Mouse (Mus musculus): ENCODE measurements around the gene Lin9.

Lin9 gene

GRCm38 (mm10) chr1:180641137-180641517 lies at the start of gene Lin9:
Lin9 (plus strand) TSS chr1:180641150.
- TF ChIP-seq GATA4 (IDR thresholded peaks at IDR 0.05; ENCODE audit: insufficient replicate concordance, low read length) = no peak

- no peak for TF ChIP-seq GATA4 (IDR thresholded peaks at IDR 0.05; ENCODE audit: insufficient replicate concordance, low read length)
Observed at GRCm38 (mm10) chr1:180600578-180600977, 40.4 kb upstream of the Lin9 start.

DNA sequence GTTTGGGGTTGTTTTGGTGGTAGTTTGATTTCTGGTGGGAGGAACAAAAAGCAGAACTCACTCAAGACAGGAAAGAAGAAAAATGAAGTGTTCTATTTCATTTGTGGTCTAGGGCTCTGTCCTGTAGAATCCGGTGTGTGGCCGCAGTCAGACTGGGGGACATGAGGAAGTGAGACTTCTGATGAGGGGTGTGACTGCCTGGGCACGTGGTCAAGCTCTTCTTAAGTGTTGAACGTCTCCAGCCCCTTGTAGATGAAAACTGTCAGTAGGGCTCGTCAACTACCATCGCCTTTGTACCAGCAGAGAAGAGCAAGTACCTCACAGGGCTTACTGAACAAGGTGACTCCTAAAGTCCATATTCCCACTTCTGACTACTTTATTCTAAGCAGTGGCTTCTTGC lies 39.1 kb upstream of the Lin9 start:
- TF ChIP-seq GATA4 (IDR thresholded peaks at IDR 0.05; ENCODE audit: insufficient replicate concordance, low read length) = no peak

DNA sequence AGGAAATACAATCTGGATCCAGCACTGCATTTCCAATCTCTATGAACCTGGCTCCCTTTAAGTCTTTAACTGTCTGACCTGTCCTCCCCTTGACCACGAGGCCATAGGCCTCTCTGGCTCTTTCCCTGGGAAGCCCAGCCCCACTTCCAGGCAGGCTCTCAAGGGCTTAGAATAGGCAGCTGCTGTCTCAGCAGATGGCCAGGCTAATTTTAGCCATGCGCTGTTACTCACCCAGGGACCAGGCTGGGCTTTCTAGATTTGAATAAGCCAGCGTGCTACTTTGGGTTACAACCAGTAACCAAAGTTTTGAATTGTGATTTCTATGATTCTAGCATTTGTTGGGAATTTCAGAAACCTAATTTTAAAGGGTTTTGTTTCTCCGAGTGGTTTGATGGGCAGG lies 36.4 kb upstream of the Lin9 start:
- no peak for TF ChIP-seq GATA4 (IDR thresholded peaks at IDR 0.05; ENCODE audit: insufficient replicate concordance, low read length)

- no peak for TF ChIP-seq GATA4 (IDR thresholded peaks at IDR 0.05; ENCODE audit: insufficient replicate concordance, low read length)
Observed at GRCm38 (mm10) chr1:180606106-180606505, 34.8 kb upstream of the Lin9 start.

DNA sequence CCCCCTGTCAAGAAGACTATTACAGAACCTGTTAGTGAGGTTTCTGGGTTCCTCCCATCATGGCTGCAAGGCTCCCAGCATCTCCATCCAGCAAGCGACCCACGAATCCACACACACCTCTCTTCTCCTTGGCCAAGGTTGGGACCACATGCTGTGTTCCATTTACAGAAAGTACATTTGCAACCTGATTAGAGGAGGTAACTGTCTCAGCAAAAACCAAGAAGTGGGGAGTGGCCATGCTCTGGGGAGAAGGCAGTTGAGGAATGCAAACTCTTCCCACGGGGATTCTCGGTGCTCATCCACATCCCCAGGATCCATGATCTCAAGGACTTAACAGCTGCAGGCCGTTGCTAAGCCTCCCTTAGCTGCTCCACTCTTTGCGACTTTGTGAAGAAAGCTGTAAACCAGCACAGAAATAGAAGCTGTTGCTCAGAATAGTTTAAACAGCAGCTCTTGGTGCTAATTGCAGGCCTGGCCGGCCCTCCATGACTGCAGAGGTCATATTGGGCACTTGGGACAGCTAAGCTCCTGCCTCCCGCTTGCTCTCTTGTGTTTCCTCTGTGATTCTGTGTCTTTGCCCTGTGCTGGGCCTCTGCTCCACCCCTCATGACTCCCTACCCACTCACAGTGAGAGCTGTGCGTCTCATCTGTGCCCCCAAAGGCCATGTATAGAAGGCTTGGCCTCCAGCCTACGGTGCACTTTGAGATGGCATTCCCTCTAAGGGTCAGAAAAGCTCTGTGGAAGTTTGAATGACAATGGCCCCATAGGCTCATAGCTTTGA lies 34.0 kb upstream of the Lin9 start:
- TF ChIP-seq GATA4 (IDR thresholded peaks at IDR 0.05; ENCODE audit: insufficient replicate concordance, low read length) = no peak

DNA sequence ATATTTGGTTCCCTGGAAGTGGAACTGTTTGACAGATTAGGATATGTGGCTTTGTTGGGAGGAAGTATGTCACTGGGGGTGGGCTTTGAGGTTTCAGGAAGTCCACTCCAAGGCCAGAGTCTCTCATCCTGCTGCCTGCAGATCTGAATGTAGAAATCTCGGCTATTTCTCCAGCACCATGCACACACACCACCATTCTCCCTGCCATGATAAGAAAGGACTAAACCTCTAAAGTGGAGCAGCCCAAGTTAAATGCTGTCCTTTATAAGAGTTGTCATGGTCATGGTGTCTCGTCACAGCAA lies 33.4 kb upstream of the Lin9 start:
- TF ChIP-seq GATA4 (IDR thresholded peaks at IDR 0.05; ENCODE audit: insufficient replicate concordance, low read length) = no peak

DNA sequence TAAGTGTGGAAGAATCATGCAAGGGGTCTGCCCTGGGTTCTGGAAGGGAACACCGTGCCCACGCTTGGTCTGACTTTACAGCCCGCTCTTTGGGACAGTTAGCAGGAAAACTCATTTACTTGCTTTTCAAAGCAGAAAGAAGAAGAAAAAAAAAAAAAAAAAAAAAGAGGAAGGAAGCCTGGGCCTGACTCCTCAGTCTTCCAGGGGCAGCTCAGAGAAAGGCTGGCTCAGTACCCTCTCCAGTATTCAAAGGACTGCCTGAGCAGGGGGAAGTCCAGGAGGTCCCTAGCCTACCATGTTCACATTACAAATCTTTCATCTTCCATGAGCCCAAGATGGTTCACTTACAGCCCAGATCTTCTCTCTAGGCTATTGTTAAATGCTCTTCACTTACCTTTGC lies 24.2 kb upstream of the Lin9 start:
- no peak for TF ChIP-seq GATA4 (IDR thresholded peaks at IDR 0.05; ENCODE audit: insufficient replicate concordance, low read length)

DNA sequence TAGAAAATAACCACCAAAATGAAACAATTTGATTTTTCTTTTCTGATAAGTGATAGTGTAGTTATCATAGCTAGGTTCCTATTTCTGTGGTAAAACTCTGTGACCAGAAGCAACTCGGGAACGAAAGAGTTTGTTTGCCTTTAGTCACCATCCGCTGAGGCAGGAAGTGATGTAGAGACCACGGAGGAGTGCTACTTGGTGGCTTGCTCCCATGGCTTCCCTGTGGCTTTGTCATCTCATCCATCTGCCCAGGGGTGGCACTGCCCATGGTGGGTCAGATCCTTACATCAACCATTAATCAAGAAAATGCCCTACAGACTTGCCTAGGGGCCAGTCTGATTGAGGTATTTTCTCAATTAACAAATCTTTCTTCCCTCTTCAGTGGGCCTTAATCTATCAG lies 18.6 kb upstream of the Lin9 start:
- no peak for TF ChIP-seq GATA4 (IDR thresholded peaks at IDR 0.05; ENCODE audit: insufficient replicate concordance, low read length)

DNA sequence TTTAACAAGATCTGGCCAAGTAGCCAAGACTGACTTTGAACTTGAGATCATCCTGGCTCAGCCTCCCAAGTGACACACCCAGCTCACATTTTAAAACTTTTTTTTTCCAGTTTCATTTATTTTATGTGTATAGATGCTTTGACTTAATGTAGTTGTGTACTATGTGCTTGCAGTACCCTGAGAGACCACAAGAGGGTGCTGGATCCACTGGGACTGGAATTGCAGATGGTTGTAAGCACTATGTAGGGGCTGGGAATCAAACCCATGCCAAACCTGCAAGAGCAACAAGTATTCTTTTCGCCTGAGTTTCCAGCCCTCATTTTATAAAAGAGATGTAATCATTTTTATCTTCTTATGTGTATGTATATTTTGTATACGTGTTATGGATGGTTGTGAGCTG lies 17.0 kb upstream of the Lin9 start:
- TF ChIP-seq GATA4 (IDR thresholded peaks at IDR 0.05; ENCODE audit: insufficient replicate concordance, low read length) = no peak

GRCm38 (mm10) chr1:180626141-180626540 lies 14.8 kb upstream of the Lin9 start:
- TF ChIP-seq GATA4 (IDR thresholded peaks at IDR 0.05; ENCODE audit: insufficient replicate concordance, low read length) = no peak

DNA sequence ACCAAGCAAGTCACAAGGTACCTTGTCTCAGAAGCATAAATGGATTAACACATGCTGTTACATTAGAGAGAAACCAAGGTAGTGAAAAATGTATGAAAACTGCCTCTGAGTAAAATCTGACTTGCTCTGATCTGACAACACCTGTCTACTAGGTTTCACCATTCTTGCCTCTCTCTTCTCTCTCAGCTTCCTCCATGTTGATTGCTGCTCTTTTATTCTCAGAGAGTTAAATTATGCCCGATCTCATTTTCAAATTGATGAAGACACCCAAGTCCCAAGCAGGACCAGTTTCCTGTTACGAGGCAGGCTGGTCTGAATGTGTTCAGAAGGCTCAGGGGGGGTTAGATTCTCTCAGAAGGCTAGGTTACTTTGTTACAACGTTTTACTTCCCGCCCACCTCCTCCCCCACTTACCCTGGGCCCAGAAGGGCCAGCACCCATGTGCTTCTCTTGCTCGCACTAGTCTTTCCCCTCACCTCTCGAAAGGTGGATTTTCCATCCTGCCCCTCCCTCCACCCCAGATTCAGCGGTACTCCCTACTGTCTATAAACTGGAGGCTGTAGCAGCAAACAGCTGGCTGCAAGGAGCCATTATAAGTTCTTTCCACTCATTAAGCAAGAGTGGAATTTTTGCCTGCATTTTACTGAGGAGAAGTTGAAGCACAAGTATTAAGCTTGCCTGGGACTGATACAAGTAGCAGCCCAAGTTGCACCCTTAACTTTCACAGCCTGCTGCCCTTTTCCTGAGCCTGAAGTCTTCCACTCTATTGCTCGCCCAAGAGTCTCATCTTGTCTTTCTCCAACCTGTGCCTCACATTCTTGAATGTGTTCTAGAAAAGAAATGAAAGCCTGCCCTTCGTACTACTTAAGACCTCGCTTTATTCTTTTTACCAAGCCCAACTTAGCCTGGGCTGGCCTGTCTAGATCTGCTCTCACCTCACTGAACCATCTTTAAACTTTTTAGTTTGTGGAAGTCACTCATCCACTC lies 1.2 kb upstream of the Lin9 start:
- TF ChIP-seq GATA4 (IDR thresholded peaks at IDR 0.05; ENCODE audit: insufficient replicate concordance, low read length) = no peak

GRCm38 (mm10) chr1:180640605-180641125 lies 285 bp upstream of the Lin9 start:
- no peak for TF ChIP-seq GATA4 (IDR thresholded peaks at IDR 0.05; ENCODE audit: insufficient replicate concordance, low read length)

- no peak for TF ChIP-seq GATA4 (IDR thresholded peaks at IDR 0.05; ENCODE audit: insufficient replicate concordance, low read length)
Observed at GRCm38 (mm10) chr1:180641518-180642227, 723 bp downstream of the Lin9 start.

GRCm38 (mm10) chr1:180642228-180642564 lies 1.2 kb downstream of the Lin9 start:
- no peak for TF ChIP-seq GATA4 (IDR thresholded peaks at IDR 0.05; ENCODE audit: insufficient replicate concordance, low read length)
